Mouse (Mus musculus) testis, adult 2 months (tissue): ENCODE results near the gene Slc25a42.

Source experiments
- CTCF ChIP-seq: fragments of 200-500 bp; IDR thresholded peaks from 2 replicates; pipeline ENCODE4 v1.5.1; 2012; ENCODE audit warnings: low read depth, mild to moderate bottlenecking, inconsistent platforms, low read length, moderate library complexity; ENCODE audit not compliant: control insufficient read depth, insufficient read depth, insufficient replicate concordance
- POLR2A ChIP-seq: fragments of 200-500 bp; IDR thresholded peaks from 2 replicates; pipeline ENCODE4 v1.6.1; 2012; ENCODE audit warnings: low read depth, mild to moderate bottlenecking, inconsistent platforms, low read length, moderate library complexity; ENCODE audit not compliant: control insufficient read depth

DNA sequence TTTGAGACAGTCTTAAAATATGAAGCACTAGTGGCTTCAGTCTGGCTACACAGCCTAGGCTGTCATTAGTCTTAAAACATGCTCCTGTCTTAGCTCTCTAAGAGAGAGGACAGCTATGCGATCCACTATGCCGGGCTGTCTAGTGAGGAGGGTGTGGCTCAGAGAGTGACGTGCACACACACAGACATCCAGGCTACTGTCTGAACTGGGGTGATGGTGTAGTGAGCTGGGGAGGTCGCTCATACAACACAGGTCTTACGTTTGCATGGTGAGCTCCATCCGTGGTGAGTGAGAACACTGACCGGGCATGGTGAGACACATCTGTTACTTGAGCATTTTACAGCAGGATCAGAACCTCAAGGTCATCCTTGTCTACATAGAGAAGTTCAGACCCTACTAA, 40.9 kb downstream of the Slc25a42 start:
- TF ChIP-seq POLR2A = no peak
- TF ChIP-seq CTCF = no peak
